Comparison of ENCODE assay signal across 30 mouse cellular contexts in genomic region chr15:38364014-38364413, GRCm38 (mm10).
A peak's percentile ranks its signal among the peaks of the same experiment; 100 is the strongest.
DNase-seq lines count a peak whose midpoint lies in the region; ATAC-seq and TF ChIP-seq lines count a peak whose summit lies in the region.
"Had no signal": no experiment of that assay in that cellular context is flagged by ENCODE, and none has a peak within 500 bp of the region (broad histone marks: within the 10 kb centered on the region; RNA-seq: fewer than 3 reads in every experiment).

No protein-coding gene starts in this region.

- TF ChIP-seq POLR2A in heart, adult 2 months (IDR thresholded peaks at IDR 0.05; ENCODE audit: insufficient read depth, low read depth, low read length): no peak

- H3K4me2 ChIP-seq in heart, embryonic 11.5 days: peak overlapping the region; percentile 17; the same call in 1 of the 2 replicates
- no peak overlapping the region for H3K4me2 ChIP-seq in heart, embryonic 14.5 days (ENCODE audit: low read length)
- no peak overlapping the region for H3K4me2 ChIP-seq in heart, postnatal 0 days (ENCODE audit: low read depth, low read length)
- H3K4me2 ChIP-seq: embryonic facial prominence, embryonic 13.5 days; forebrain, embryonic 12.5 days; forebrain, embryonic 15.5 days; hindbrain, embryonic 12.5 days; hindbrain, embryonic 15.5 days; intestine, embryonic 15.5 days; kidney, embryonic 15.5 days had no signal

- 49% methylated on average over 3 of the region's 3 CpGs for WGBS in heart, embryonic 11.5 days (ENCODE audit: insufficient replicate concordance)
- WGBS in heart, embryonic 14.5 days: 33% methylated on average over 3 of the region's 3 CpGs
- WGBS in heart, adult 2 months: 55% methylated on average over 3 of the region's 3 CpGs
- 24% methylated on average over 3 of the region's 3 CpGs for WGBS in heart, postnatal 0 days

- no peak overlapping the region for H3K4me3 ChIP-seq in heart, embryonic 11.5 days (ENCODE audit: low read depth, low read length)
- H3K4me3 ChIP-seq in heart, embryonic 14.5 days (ENCODE audit: control insufficient read depth in 1 of 2, insufficient read depth in 1 of 2, low read depth in 1 of 2, low read length in 2 of 2): no peak overlapping the region
- H3K4me3 ChIP-seq in heart, adult 2 months: no peak overlapping the region
- H3K4me3 ChIP-seq in heart, postnatal 0 days (ENCODE audit: low read depth, low read length): no peak overlapping the region
- H3K4me3 ChIP-seq: embryonic facial prominence, embryonic 10.5 days; embryonic facial prominence, embryonic 13.5 days; erythroblast, embryonic 14.5 days; forebrain, embryonic 12.5 days; forebrain, embryonic 15.5 days; hindbrain, embryonic 12.5 days; hindbrain, embryonic 15.5 days; intestine, embryonic 15.5 days; kidney, embryonic 15.5 days had no signal

- no peak for TF ChIP-seq CTCF in heart, adult 2 months (IDR thresholded peaks at IDR 0.05)
- TF ChIP-seq CTCF in heart, postnatal 0 days (IDR thresholded peaks at IDR 0.05; ENCODE audit: low read depth): no peak

- H3K36me3 ChIP-seq in heart, embryonic 11.5 days (ENCODE audit: control insufficient read depth, insufficient read depth, low read length): no peaks in the 10 kb centered on the region
- H3K36me3 ChIP-seq in heart, embryonic 14.5 days (ENCODE audit: control insufficient read depth, insufficient read depth, low read length): no peaks in the 10 kb centered on the region
- H3K36me3 ChIP-seq in heart, adult 2 months (ENCODE audit: control insufficient read depth, insufficient read depth, low read length): no peaks in the 10 kb centered on the region
- H3K36me3 ChIP-seq in heart, postnatal 0 days (replicated peaks; ENCODE audit: control insufficient read depth, insufficient read depth, low read length): no peaks in the 10 kb centered on the region
- H3K36me3 ChIP-seq: embryonic facial prominence, embryonic 10.5 days; embryonic facial prominence, embryonic 13.5 days; forebrain, embryonic 12.5 days; forebrain, embryonic 15.5 days; G1E; hindbrain, embryonic 12.5 days; hindbrain, embryonic 15.5 days; intestine, embryonic 15.5 days; kidney, embryonic 15.5 days had no signal

- no peaks in the 10 kb centered on the region for H3K4me1 ChIP-seq in heart, embryonic 11.5 days (ENCODE audit: control insufficient read depth, insufficient read depth, low read length)
- peaks cover 3 to 11% of the 10 kb centered on the region in 2 experiments; a peak in 3 of 4 replicates for H3K4me1 ChIP-seq in heart, embryonic 14.5 days (ENCODE audit: control insufficient read depth in 2 of 2, insufficient read depth in 2 of 2, low read length in 2 of 2)
- no peaks in the 10 kb centered on the region for H3K4me1 ChIP-seq in heart, adult 2 months (ENCODE audit: control insufficient read depth, insufficient read depth, low read length)
- H3K4me1 ChIP-seq in heart, postnatal 0 days (ENCODE audit: control insufficient read depth, insufficient read depth): peaks cover 9% of the 10 kb centered on the region; the same call in 1 of the 2 replicates
- H3K4me1 ChIP-seq: embryonic facial prominence, embryonic 10.5 days; embryonic facial prominence, embryonic 13.5 days; forebrain, embryonic 12.5 days; forebrain, embryonic 15.5 days; hindbrain, embryonic 12.5 days; hindbrain, embryonic 15.5 days; intestine, embryonic 15.5 days; kidney, embryonic 15.5 days had no signal

- no peak overlapping the region for H3K9ac ChIP-seq in heart, embryonic 11.5 days (ENCODE audit: low read depth, low read length)
- no peak overlapping the region for H3K9ac ChIP-seq in heart, embryonic 14.5 days (ENCODE audit: low read length)
- no peak overlapping the region for H3K9ac ChIP-seq in heart, adult 2 months (ENCODE audit: low read depth, low read length)
- no peak overlapping the region for H3K9ac ChIP-seq in heart, postnatal 0 days (replicated peaks; ENCODE audit: low read depth, low read length)
- H3K9ac ChIP-seq: embryonic facial prominence, embryonic 13.5 days; forebrain, embryonic 12.5 days; forebrain, embryonic 15.5 days; hindbrain, embryonic 12.5 days; hindbrain, embryonic 15.5 days; intestine, embryonic 15.5 days; kidney, embryonic 15.5 days had no signal

- no peaks in the 10 kb centered on the region for H3K79me2 ChIP-seq in heart, adult 2 months (replicated peaks; ENCODE audit: control insufficient read depth, insufficient read depth, low read length)

- H3K27me3 ChIP-seq in heart, embryonic 11.5 days (ENCODE audit: control insufficient read depth, insufficient read depth, low read length): no peaks in the 10 kb centered on the region
- no peaks in the 10 kb centered on the region for H3K27me3 ChIP-seq in heart, embryonic 14.5 days (ENCODE audit: control insufficient read depth, insufficient read depth, low read length)
- H3K27me3 ChIP-seq in heart, adult 2 months (ENCODE audit: control insufficient read depth, insufficient read depth, low read length): no peaks in the 10 kb centered on the region
- no peaks in the 10 kb centered on the region for H3K27me3 ChIP-seq in heart, postnatal 0 days (ENCODE audit: control insufficient read depth, insufficient read depth, low read length)
- H3K27me3 ChIP-seq: embryonic facial prominence, embryonic 13.5 days; forebrain, embryonic 12.5 days; forebrain, embryonic 15.5 days; hindbrain, embryonic 12.5 days; hindbrain, embryonic 15.5 days; intestine, embryonic 15.5 days; kidney, embryonic 15.5 days; Patski had no signal

- H3K27ac ChIP-seq in heart, embryonic 11.5 days (ENCODE audit: low read depth, low read length): peak overlapping the region; percentile 30; the same call in 1 of the 2 replicates
- H3K27ac ChIP-seq in heart, embryonic 14.5 days (replicated peaks in 1 of 2; ENCODE audit: control insufficient read depth in 1 of 2, insufficient read depth in 1 of 2, low read depth in 2 of 2, low read length in 2 of 2): 0 out of 4 replicates have a peak overlapping the region, but pooled peaks of 1 of the 2 experiments have one; percentile 28
- H3K27ac ChIP-seq in heart, adult 2 months: no peak overlapping the region
- no peak overlapping the region for H3K27ac ChIP-seq in heart, postnatal 0 days (ENCODE audit: low read depth)
- H3K27ac ChIP-seq: embryonic facial prominence, embryonic 10.5 days; embryonic facial prominence, embryonic 13.5 days; forebrain, embryonic 12.5 days; forebrain, embryonic 15.5 days; hindbrain, embryonic 12.5 days; hindbrain, embryonic 15.5 days; intestine, embryonic 15.5 days; kidney, embryonic 15.5 days had no signal

- DNase-seq in heart, adult 9 months (ENCODE audit: low spot score in 2 of 2): no peak
- no peak for DNase-seq in heart, adult 2 months
- no peak for DNase-seq in heart, postnatal 0 days (ENCODE audit: low spot score)
- DNase-seq in heart, postnatal 4 days: no peak
- DNase-seq: adrenal gland, adult 2 months; adrenal gland, postnatal 14 days; B cell, adult 2 months; cerebellum, adult 11 months; cerebellum, adult 2 months; cerebellum, adult 9-11 months; cerebellum, postnatal 25 days; embryo, embryonic 11 days; gastrocnemius, postnatal 25 days; kidney, adult 11 months; kidney, adult 8-10 months had no signal

- TF ChIP-seq EP300 in heart, adult 2 months (IDR thresholded peaks at IDR 0.05; ENCODE audit: insufficient read depth, low read depth, low read length): no peak
- TF ChIP-seq EP300 in heart, postnatal 0 days (IDR thresholded peaks at IDR 0.05; ENCODE audit: low read depth): no peak

- intact Hi-C loops in heart, adult 2 months (cut with DNase I): no loop called here

- ATAC-seq in heart, embryonic 11.5 days (replicated peaks; ENCODE audit: insufficient number of reproducible peaks, low FRiP score, low TSS enrichment): no peak
- ATAC-seq in heart, embryonic 14.5 days (ENCODE audit: insufficient number of reproducible peaks, insufficient read depth, low FRiP score, low read depth): peak; percentile 32
- peak; percentile 64; the same call in 1 of the 2 replicates for ATAC-seq in heart, postnatal 0 days (ENCODE audit: insufficient read depth, low read depth)
- ATAC-seq in granulocyte monocyte progenitor cell, adult 5-6 weeks (replicated peaks; ENCODE audit: poor library complexity, severe bottlenecking): 0 out of 2 replicates have a peak, but pooled peaks have one; percentile 12
- ATAC-seq in megakaryocyte-erythroid progenitor cell, adult 5-6 weeks (replicated peaks; ENCODE audit: low FRiP score, low TSS enrichment, poor library complexity, severe bottlenecking): no peak
- ATAC-seq: forebrain, embryonic 15.5 days; intestine, embryonic 15.5 days; Patski had no signal

- H3K9me3 ChIP-seq in heart, embryonic 11.5 days (replicated peaks; ENCODE audit: control insufficient read depth, low read length): no peaks in the 10 kb centered on the region; the same call in 1 of the 2 replicates
- peaks cover 4% of the 10 kb centered on the region; the same call in 1 of the 2 replicates for H3K9me3 ChIP-seq in heart, embryonic 14.5 days (ENCODE audit: control insufficient read depth, low read length)
- no peaks in the 10 kb centered on the region for H3K9me3 ChIP-seq in heart, postnatal 0 days (replicated peaks; ENCODE audit: control insufficient read depth, low read length)
- H3K9me3 ChIP-seq: forebrain, embryonic 12.5 days; forebrain, embryonic 15.5 days; G1E; hindbrain, embryonic 12.5 days; intestine, embryonic 15.5 days; kidney, embryonic 15.5 days had no signal

Comparison
In these comparisons a context has a peak if more than half of its experiments do, and no peak if none do; other contexts are left out.
1. ATAC-seq: peak in heart, embryonic 14.5 days (single experiment), heart, postnatal 0 days (single experiment) and granulocyte monocyte progenitor cell, adult 5-6 weeks (single experiment); none in heart, embryonic 11.5 days (single experiment) and megakaryocyte-erythroid progenitor cell, adult 5-6 weeks (single experiment).